Mouse (Mus musculus): Measurements from ENCODE around the gene Ctnna2. TPM values are rescaled to one million over a fixed set of nuclear protein-coding genes. Genes with fewer than 3 reads are reported as not detected.

Gene Ctnna2
- polyA plus RNA-seq, 1 experiment from 2014 or later = 0.79 TPM

- no peaks in the 10 kb centered on the region for H3K27me3 ChIP-seq (replicated peaks)
- ATAC-seq = no peak
- H3K27ac ChIP-seq = no peak overlapping the region
- H3K36me3 ChIP-seq = no peaks in the 10 kb centered on the region
- H3K4me1 ChIP-seq = no peaks in the 10 kb centered on the region
- no peak overlapping the region for H3K4me2 ChIP-seq
- no peaks in the 10 kb centered on the region for H3K9me3 ChIP-seq (replicated peaks)
- no peak overlapping the region for H3K4me3 ChIP-seq
- 29% methylated on average over 1 of the region's 1 CpGs for WGBS (ENCODE audit: insufficient replicate concordance)
- no peak overlapping the region for H3K9ac ChIP-seq
These were observed 516.8 kb downstream of the Ctnna2 start for GRCm38 (mm10) chr6:77462737-77463136.

- no peaks in the 10 kb centered on the region for H3K9me3 ChIP-seq (replicated peaks)
- no peak for ATAC-seq
- H3K9ac ChIP-seq = no peak overlapping the region
These were observed 521.6 kb downstream of the Ctnna2 start for GRCm38 (mm10) chr6:77457919-77458318.

GRCm38 (mm10) chr6:77446861-77447260 is 532.6 kb downstream of the Ctnna2 start:
- no peak overlapping the region for H3K4me3 ChIP-seq
- H3K9ac ChIP-seq = no peak overlapping the region
- H3K4me2 ChIP-seq = no peak overlapping the region
- WGBS (ENCODE audit: insufficient replicate concordance) = 81% methylated on average over 1 of the region's 1 CpGs
- no peaks in the 10 kb centered on the region for H3K4me1 ChIP-seq
- no peak for ATAC-seq
- no peak overlapping the region for H3K27ac ChIP-seq
- no peaks in the 10 kb centered on the region for H3K27me3 ChIP-seq (replicated peaks)
- no peaks in the 10 kb centered on the region for H3K9me3 ChIP-seq (replicated peaks)
- H3K36me3 ChIP-seq = no peaks in the 10 kb centered on the region

More at GRCm38 (mm10) chr6:77457919-77458318, 521.6 kb downstream of the Ctnna2 start:
- H3K36me3 ChIP-seq = no peaks in the 10 kb centered on the region
- no peaks in the 10 kb centered on the region for H3K27me3 ChIP-seq (replicated peaks)
- H3K27ac ChIP-seq = no peak overlapping the region
- H3K4me3 ChIP-seq = no peak overlapping the region
- 59% methylated on average over 2 of the region's 2 CpGs for WGBS (ENCODE audit: insufficient replicate concordance)
- H3K4me1 ChIP-seq = no peaks in the 10 kb centered on the region
- H3K4me2 ChIP-seq = no peak overlapping the region

DNA sequence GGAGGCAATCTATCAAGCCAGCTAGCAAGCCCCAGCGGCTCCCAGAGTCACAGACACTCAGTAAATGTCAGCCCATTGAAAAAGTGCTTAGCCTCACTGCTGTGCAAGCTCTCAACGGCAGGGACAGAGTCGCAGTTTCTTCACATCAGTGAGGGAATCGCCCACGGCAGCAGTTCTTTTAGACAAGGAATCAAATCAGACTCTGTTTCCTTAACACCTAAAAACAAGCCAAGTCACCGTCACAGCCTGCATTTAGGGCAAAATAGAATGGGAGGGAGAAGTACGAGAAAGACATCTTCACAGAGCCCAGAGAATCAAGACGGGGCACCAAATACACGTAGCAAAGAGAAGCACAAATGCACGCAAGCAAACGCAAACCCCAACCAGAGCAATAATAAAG is 535.6 kb downstream of the Ctnna2 start:
- H3K9me3 ChIP-seq (replicated peaks) = no peaks in the 10 kb centered on the region
- ATAC-seq = no peak
- H3K4me3 ChIP-seq = no peak overlapping the region
- no peak overlapping the region for H3K9ac ChIP-seq
- no peak overlapping the region for H3K27ac ChIP-seq
- no peak overlapping the region for H3K4me2 ChIP-seq
- no peaks in the 10 kb centered on the region for H3K27me3 ChIP-seq (replicated peaks)
- H3K36me3 ChIP-seq = no peaks in the 10 kb centered on the region
- WGBS (ENCODE audit: insufficient replicate concordance) = 76% methylated on average over 11 of the region's 11 CpGs
- no peaks in the 10 kb centered on the region for H3K4me1 ChIP-seq

DNA sequence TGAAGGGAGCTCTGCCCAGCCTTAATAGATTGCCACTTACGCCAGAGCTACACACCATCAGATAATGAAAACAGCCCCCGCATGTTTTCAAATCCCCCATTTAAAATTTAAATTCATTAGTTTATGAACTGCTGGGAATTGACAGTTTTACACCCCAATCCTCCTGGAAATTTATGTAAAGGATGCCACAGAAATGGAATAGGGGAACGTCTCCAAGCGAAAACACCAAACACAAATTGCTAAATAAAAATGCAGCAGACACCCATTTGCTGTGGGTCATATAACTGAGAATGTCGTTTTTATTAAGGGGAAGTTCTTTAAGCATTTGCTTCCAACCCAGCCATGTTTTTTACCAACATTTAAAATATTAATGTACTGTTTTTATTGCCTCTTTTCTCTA is 538.4 kb downstream of the Ctnna2 start:
- Histone ChIP-seq H3K36me3 (no peaks in the 10 kb centered on the region), H3K4me1 (no peaks in the 10 kb centered on the region), H3K4me2 (no peak overlapping the region), H3K27me3 (replicated peaks) (no peaks in the 10 kb centered on the region), H3K27ac (no peak overlapping the region), H3K4me3 (no peak overlapping the region), H3K9me3 (replicated peaks) (no peaks in the 10 kb centered on the region), H3K9ac (no peak overlapping the region)
- 74% methylated on average over 5 of the region's 5 CpGs for WGBS (ENCODE audit: insufficient replicate concordance)
- ATAC-seq = no peak

GRCm38 (mm10) chr6:77430381-77430780 is 549.1 kb downstream of the Ctnna2 start:
- no peak overlapping the region for H3K9ac ChIP-seq
- no peak overlapping the region for H3K27ac ChIP-seq
- H3K9me3 ChIP-seq (replicated peaks) = 0 out of 2 replicates have a peak, but pooled peaks cover 3% of the 10 kb centered on the region
- H3K27me3 ChIP-seq (replicated peaks) = no peaks in the 10 kb centered on the region
- H3K4me1 ChIP-seq = no peaks in the 10 kb centered on the region
- H3K36me3 ChIP-seq = no peaks in the 10 kb centered on the region
- WGBS (ENCODE audit: insufficient replicate concordance) = 79% methylated on average over 4 of the region's 4 CpGs
- H3K4me3 ChIP-seq = no peak overlapping the region
- ATAC-seq = no peak
- H3K4me2 ChIP-seq = no peak overlapping the region

- no peaks in the 10 kb centered on the region for H3K4me1 ChIP-seq
- no peaks in the 10 kb centered on the region for H3K27me3 ChIP-seq (replicated peaks)
- no peak for ATAC-seq
- H3K4me2 ChIP-seq = no peak overlapping the region
- no peaks in the 10 kb centered on the region for H3K36me3 ChIP-seq
- no peak overlapping the region for H3K4me3 ChIP-seq
- no peak overlapping the region for H3K9ac ChIP-seq
- H3K9me3 ChIP-seq (replicated peaks) = no peaks in the 10 kb centered on the region
- H3K27ac ChIP-seq = no peak overlapping the region
These were observed 553.8 kb downstream of the Ctnna2 start for GRCm38 (mm10) chr6:77425746-77426145.

DNA sequence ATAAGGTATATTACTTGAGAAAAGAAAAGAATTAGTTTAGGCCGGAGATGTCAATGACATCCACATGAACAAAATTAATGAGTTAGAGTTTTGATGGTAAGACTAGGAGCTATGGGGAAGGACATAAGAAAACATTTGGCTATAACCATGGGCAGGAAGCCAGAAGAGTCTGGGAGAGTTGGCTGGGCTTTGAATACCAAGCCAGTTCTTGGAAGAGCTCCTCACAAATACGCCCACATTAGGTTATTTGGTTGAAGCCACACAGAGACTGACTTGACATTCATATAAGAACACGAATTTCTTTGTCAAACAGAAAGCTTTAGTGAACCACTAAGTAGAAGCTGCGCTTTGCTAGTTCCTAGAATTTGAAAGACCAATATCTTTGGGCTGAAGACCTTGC is 554.7 kb downstream of the Ctnna2 start:
- Histone ChIP-seq H3K9me3 (replicated peaks) (no peaks in the 10 kb centered on the region), H3K4me1 (no peaks in the 10 kb centered on the region), H3K36me3 (no peaks in the 10 kb centered on the region), H3K27me3 (replicated peaks) (no peaks in the 10 kb centered on the region), H3K4me3 (no peak overlapping the region), H3K27ac (no peak overlapping the region), H3K9ac (no peak overlapping the region), H3K4me2 (no peak overlapping the region)
- ATAC-seq = no peak
- WGBS (ENCODE audit: insufficient replicate concordance) = 52% methylated on average over 4 of the region's 4 CpGs

DNA sequence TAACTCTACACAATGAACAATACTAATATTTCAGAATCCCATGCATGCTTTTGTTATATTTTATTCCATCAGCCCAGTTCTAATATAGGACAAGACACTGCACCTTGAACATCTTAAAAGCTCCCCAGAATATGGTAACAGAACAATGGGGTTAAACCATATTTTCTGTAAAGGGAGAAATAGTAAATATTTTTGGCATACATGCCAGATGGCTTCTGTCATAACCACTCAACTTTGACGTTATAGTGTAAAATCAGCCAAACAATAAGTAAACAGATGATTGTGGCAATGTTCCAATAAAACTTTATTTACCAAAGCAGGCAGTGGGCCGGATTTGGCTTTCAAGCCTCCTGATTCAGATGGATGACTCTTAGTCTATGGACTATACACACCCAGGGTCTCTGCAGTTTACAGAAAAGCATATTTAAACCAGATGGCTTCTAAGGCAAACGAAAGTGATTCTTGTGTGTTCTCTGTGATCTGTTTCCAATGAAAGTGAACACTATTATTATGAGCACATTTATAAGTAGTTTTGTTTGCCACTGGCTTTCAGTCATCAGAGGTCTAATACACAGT is 557.8 kb downstream of the Ctnna2 start:
- no peak overlapping the region for H3K4me2 ChIP-seq
- ATAC-seq = no peak
- no peak overlapping the region for H3K4me3 ChIP-seq
- H3K36me3 ChIP-seq = no peaks in the 10 kb centered on the region
- no peaks in the 10 kb centered on the region for H3K9me3 ChIP-seq (replicated peaks)
- no peaks in the 10 kb centered on the region for H3K4me1 ChIP-seq
- WGBS (ENCODE audit: insufficient replicate concordance) = 62% methylated on average over 3 of the region's 3 CpGs
- no peak overlapping the region for H3K9ac ChIP-seq
- H3K27ac ChIP-seq = no peak overlapping the region
- no peaks in the 10 kb centered on the region for H3K27me3 ChIP-seq (replicated peaks)

GRCm38 (mm10) chr6:77416999-77417398 is 562.5 kb downstream of the Ctnna2 start:
- H3K27me3 ChIP-seq (replicated peaks) = no peaks in the 10 kb centered on the region
- H3K27ac ChIP-seq = no peak overlapping the region
- 46% methylated on average over 1 of the region's 1 CpGs for WGBS (ENCODE audit: insufficient replicate concordance)
- no peaks in the 10 kb centered on the region for H3K36me3 ChIP-seq
- H3K4me3 ChIP-seq = no peak overlapping the region
- no peak overlapping the region for H3K9ac ChIP-seq
- no peak overlapping the region for H3K4me2 ChIP-seq
- H3K4me1 ChIP-seq = no peaks in the 10 kb centered on the region
- ATAC-seq = no peak
- H3K9me3 ChIP-seq (replicated peaks) = no peaks in the 10 kb centered on the region

GRCm38 (mm10) chr6:77413530-77413929 is 566.0 kb downstream of the Ctnna2 start:
- Histone ChIP-seq H3K4me2 (no peak overlapping the region), H3K9me3 (replicated peaks) (no peaks in the 10 kb centered on the region), H3K27me3 (replicated peaks) (no peaks in the 10 kb centered on the region), H3K4me1 (no peaks in the 10 kb centered on the region), H3K36me3 (no peaks in the 10 kb centered on the region), H3K4me3 (no peak overlapping the region), H3K27ac (no peak overlapping the region), H3K9ac (no peak overlapping the region)
- WGBS (ENCODE audit: insufficient replicate concordance) = 67% methylated on average over 1 of the region's 1 CpGs
- no peak for ATAC-seq

- no peak for ATAC-seq
- H3K4me2 ChIP-seq = no peak overlapping the region
- H3K9ac ChIP-seq = no peak overlapping the region
- no peaks in the 10 kb centered on the region for H3K9me3 ChIP-seq (replicated peaks)
- no peak overlapping the region for H3K27ac ChIP-seq
- no peaks in the 10 kb centered on the region for H3K4me1 ChIP-seq
- H3K36me3 ChIP-seq = no peaks in the 10 kb centered on the region
- no peak overlapping the region for H3K4me3 ChIP-seq
- whole genome bisulfite sequencing (ENCODE audit: insufficient replicate concordance) = 46% methylated on average over 5 of the region's 5 CpGs
- H3K27me3 ChIP-seq (replicated peaks) = no peaks in the 10 kb centered on the region
These were observed 571.0 kb downstream of the Ctnna2 start for GRCm38 (mm10) chr6:77408481-77408880.

DNA sequence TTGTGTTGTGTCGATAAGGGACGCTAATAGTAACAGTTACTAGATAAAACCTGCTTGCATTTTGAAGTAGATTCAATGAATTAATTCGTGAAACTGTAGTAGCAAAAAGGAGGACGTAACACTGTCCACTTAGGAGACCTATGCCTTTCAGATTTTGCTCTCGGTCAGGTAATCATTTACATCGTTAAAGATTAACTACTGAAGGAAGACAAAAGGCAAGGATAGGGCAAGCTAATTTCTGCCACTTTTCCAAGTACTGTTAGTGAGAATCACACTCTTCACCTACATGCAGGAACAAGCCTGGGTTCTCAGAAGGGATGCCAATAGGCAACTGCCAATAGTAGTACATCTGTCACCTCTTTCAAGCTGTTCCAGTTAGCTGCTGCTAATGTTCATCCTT is 578.7 kb downstream of the Ctnna2 start:
- H3K36me3 ChIP-seq = no peaks in the 10 kb centered on the region
- WGBS (ENCODE audit: insufficient replicate concordance) = 67% methylated on average over 6 of the region's 6 CpGs
- H3K27ac ChIP-seq = no peak overlapping the region
- no peak for ATAC-seq
- H3K4me3 ChIP-seq = no peak overlapping the region
- H3K9ac ChIP-seq = no peak overlapping the region
- H3K27me3 ChIP-seq (replicated peaks) = no peaks in the 10 kb centered on the region
- no peak overlapping the region for H3K4me2 ChIP-seq
- no peaks in the 10 kb centered on the region for H3K4me1 ChIP-seq
- no peaks in the 10 kb centered on the region for H3K9me3 ChIP-seq (replicated peaks)
